Mouse (Mus musculus): Measurements from ENCODE around the gene Ccdc43.

GRCm38 (mm10) chr11:102716135-102716534 is 18.6 kb upstream of the Ccdc43 start:
- TF ChIP-seq CTCF (conservative IDR thresholded peaks at IDR 0.05; ENCODE audit: low read length) (no peak), POU5F1 (IDR thresholded peaks at IDR 0.05; ENCODE audit: borderline replicate concordance, low read length) (no peak)
